Mouse (Mus musculus) natural killer cell, adult 2 months (primary cell): ENCODE measurements around the gene Faf2.
"Not testable (repeated sequence)": the region's sequence is repeated elsewhere in the genome, so short reads cannot be mapped to it uniquely, and the experiment has no call there.

Source experiments
- DNase-seq, 2 experiments: peaks; one replicate each; pipeline ENCODE4 v3.0.0; 2022; ENCODE audit warnings: low spot score in 2 of 2

Faf2 gene

DNA sequence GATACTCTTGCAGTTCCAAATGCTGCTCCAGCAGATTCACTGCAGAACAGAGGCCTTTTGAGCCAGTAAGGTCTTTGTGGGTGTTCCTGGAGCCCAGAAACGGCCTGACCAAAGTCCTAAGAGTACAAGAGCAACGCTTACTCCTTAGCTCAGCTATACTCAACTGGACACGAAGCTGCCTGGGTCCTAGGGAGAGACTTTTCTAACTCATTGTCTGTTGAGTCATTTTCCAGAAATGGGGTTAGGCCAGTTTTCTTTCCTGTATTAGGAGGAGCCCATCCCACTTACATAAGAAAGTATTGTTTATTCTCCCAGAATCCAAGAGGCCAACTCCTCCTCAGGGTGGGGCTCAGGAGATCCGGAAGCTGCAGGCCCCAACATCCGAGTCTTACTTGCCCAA is 16.2 kb upstream of the Faf2 start:
- DNase-seq, result no peak

DNA sequence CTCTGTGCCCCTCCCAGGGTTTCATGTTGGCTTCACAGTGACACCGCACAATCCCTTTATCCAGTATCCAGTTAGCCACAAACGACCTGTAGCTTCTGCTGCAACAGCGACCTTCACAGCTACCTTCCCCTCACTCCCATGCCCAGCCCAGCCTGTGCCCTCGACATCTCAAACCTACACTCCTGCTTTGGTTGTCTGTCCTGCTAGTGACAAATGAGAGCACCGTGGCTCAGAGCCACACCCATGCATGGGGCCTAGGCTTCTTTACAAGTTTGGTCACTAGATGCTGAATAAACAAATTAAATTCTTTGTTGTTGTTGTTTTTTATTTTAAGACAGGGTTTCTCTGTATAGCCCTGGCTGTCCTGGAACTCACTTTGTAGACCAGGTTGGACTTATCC is 14.4 kb upstream of the Faf2 start:
- no peak for DNase-seq

DNA sequence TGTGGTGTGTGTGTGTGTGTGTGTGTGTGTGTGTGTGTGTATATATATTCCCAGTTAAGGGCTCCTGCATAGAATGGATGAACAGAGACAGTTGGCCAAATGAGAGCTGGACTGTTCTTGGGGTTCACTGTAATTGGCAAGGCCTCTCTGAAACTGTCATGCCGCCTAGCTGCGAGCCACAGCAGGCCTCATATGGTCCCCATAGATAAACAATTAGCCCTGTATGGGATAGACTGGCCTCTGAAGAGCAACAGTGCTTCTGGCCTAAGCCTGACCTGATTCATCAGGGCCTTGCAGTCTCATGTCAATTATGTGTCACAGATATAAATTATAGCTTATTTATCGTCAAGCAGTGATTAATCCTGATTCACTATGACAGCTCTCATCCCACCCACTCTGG is 13.6 kb upstream of the Faf2 start:
- no peak for DNase-seq

DNA sequence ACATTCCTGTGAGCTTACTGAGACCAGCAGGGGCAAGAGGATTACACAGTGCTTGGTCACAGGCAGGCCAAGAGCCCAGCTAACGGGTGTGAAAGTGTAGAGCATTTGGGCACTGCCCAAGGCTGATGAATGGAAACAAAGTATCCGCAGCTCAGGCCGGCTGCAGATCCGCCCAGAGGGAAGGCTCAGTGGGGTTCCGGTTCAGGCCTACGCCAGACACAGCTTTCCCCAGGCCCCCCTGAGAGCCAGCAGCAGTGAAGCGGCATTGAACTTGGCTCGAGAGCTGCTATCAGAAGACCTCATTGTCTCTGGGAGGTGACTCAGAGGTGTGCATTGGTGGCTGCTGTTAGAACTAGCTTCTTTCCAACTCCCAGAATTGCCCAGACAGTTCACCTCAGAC is 12.9 kb upstream of the Faf2 start:
- DNase-seq, result no peak

DNA sequence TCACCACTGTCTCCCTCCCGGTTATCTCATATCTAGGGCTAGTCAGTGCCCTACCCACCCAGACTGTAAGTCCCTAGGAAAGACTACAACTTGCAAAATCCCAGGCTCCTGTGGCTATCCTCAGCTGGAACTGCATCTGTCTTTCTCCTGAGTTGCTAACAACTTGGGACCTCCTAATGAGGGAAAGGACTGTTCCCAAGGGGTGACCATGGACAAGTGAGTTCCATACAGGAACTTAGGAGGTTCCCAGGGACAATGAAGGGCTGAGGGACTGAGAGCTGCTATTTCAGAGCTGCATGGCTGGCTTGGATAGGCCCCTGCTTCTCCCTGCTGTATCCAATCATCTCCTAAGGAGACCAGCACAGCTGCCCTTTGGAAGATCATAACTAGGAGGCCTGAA is 12.3 kb upstream of the Faf2 start:
- no peak for DNase-seq

DNA sequence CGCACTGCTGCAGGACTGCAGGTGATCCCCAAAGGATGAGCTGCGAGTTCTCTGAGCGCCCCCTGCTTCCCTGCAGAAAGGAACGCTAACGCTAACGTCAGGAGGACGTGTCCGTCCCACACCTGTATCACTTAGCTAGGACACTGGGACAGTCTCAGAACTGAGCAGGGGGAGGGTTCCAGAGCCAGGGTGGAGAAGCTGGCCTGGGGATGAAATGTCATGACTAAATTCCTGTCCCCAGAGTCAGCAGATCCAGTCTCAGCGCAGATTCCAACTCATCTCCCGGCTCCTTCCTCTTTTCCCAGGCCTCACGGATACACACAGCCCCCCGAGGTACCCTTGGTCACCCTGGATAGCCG is 11.0 kb upstream of the Faf2 start:
- no peak for DNase-seq

DNA sequence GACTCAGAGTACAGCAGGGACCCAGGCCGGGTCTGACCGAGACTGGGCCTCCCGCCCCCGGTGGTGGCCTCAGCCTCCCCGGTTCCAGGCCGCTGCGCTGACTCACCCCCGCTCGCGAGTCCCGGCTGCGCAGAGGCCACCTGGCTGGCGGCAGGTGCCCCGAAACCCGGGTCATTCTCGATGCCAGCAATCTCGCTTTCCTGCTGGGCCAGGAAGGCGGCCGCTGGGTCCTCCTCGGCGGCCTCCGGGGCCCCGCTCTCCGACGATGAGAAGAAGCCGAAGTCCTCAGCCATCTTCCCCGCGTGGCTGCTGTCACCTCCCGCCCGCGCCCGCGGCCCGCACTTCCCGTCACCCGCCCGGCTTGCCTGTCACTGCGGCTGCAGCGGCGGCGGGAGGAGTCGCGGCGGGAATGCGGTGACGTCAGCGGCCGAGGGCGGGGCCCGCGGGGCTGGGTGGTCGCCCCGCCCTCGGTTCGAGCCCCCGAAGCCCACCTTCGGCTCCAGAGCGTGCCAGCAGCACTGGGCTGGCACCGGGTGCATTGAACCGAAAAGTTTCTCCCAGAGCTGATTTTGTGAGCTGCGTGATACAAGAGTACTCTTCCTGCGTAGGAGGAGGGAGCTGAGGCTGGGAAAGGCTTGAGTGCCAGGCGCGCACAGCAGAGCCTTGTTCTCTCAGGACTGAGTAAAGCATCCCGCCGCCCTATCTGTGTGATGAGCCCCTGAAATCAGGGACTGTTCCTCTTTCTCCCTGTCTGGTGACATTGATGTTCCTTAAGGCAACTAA is 10.4 kb upstream of the Faf2 start, which contains the start of gene Cltb:
TSS of gene Cltb (minus strand) at position 373 of the 783 bp plus-strand sequence.
- DNase-seq, result peak; percentile 64 to 76

DNA sequence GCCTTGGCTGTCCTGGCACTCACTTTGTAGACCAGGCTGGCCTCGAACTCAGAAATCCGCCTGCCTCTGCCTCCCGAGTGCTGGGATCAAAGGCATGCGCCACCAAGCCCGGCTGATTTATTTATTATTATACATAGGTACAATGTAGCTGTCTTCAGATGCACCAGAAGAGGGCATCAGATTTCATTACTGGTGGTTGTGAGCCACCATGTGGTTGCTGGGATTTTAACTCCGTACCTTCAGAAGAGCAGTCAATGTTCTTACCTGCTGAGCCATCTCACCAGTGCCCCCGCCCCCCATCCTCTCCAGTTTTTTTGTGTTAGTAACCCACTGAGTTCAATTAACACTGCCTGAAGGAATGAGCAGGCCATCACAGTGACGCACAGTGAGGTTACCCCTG is 8.4 kb upstream of the Faf2 start:
- not testable (repeated sequence) for DNase-seq

DNA sequence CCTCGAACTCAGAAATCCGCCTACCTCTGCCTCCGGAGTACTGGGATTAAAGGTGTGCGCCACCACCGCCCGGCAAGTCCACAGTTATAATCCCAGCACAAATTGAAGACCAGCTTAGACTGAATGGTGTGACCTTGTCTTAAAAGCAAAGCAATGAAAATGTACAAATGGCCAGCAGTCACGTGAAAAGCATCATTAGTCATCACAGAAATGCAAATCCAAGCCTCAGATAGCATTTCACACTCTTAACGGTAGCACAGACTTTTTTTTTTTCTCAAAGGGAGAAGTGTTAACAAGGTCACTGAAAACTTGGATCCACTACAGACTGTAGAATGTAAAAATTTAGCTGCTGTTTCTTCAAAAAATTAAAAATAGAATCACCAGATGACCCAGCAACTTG is 5.3 kb upstream of the Faf2 start:
- no peak for DNase-seq

DNA sequence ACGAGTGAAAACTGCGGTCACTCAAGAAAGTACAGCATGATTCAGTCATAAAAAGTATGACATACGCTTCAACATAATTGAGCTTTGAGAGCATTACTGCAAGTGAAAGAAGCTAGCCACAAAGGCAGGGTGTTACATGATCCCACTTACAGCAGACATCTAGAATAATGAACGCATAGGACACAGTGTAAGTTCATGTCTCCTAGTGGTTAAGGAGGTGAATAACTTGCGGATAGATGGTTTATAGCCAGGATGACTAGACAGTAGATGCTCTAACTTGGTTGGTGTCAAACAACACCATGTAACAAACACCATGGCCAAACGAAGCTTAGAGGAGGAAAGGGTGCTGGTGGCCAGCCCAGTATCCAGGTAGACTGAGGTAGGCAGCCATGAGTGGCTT is 4.6 kb upstream of the Faf2 start:
- DNase-seq, result no peak

DNA sequence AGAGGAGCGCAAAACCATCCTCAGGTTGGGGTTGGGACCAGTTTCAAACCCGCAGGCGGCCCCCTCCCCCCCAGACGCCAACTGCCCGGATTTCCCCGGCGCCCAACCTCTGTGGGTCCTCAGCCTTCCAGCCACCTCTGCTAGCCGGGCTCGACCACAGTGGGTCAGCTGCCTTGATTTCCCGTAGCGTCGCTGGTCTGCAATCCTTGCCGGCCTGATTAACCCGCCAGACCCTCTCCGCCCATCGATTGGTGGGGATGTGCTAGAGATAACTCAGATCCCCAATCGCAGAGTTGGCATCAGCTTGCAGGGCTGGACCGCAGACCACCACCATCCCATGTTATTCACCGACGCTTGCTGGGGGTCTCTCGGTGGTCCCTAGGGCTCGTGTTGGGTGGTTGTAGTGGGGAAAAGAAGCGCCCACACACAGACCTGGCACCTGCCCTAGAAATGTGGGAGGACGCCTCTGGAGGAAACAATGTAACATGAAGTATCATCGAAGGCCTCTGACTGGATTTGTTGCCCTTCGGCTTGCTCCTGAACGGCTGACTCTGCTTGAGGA is 457 bp downstream of the Faf2 start:
- DNase-seq, result no peak

DNA sequence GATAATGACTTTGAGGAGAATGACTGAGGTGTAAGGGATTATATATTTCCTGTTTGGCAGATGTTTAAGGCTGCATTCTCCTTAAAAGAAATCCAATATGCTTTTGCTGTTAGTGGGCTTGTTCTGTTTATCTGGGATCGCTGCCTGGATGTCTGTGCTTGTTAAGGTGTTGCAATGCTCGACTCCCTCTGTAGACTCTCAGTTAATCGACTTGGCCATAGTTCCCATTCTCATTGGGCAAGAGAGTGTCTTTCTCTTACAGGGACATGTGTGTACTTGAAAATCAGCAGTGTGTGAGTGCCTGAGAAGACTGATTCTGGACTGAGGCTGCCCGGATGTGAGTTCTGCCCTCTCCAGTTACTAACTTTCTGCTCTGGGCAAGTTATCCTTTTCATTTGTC is 7.5 kb downstream of the Faf2 start:
- no peak for DNase-seq

DNA sequence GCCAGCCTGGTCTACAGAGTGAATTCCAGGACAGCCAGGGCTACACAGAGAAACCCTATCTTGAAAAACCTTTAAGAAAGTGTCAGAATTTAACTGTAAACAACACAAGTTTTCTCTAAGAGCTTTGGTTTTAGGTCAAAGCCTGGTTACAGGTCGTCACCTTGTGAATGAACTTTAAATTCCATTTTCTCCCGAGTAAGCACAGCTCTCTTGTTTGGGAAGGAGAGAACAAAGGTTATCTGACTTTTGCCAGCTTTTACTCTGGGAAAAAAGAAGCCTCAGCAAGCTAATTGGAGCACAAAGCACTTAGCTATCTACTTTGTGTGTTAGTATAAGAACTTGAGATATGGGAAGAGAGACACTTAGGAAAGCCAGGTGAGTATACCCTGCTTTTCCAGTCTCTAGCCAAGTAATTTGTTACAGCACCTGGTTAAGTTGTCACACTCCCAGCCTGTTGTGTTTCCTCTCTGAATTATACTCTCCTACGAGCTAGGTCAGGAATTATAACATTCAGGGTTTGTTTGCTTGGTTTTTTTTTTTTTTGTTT is 11.2 kb downstream of the Faf2 start:
- no peak for DNase-seq

DNA sequence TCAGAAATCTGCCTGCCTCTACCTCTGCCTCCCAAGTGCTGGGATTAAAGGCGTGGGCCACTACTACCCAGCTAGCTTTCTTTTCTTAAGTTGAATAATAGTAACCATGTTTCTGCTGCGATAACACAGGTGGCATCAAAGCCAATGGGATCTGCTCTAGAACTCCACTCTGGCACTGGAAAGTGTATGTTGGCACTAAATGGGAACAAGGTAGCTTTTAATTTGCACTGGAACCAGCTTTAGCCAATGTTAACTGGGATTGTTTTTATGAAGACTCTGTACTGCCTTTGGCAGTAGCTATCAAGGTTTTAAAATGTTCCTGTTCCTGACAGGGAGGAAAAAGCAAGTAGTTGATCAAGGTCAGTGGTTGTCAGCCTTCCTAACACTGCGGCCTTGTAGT is 13.4 kb downstream of the Faf2 start:
- DNase-seq, result no peak

DNA sequence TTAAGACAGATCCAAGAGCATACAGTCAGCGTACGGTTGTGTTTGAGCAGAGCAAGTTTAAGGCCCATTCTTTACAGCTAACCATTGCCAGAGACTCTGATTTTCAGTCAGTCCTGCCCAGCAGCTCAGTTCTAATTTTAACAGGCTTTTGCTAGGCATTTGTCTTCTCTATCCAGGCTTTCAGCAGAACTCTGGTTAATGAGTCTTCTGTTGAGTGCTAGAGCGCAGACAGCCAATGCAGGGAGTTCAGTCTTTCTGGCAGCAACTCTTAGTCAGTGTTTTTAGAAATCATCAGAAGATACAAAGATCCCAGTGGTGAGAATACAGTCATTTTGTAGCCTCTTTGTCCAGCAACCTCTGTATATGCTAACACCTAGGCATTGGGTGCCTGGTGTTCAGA is 28.9 kb downstream of the Faf2 start:
- no peak for DNase-seq

DNA sequence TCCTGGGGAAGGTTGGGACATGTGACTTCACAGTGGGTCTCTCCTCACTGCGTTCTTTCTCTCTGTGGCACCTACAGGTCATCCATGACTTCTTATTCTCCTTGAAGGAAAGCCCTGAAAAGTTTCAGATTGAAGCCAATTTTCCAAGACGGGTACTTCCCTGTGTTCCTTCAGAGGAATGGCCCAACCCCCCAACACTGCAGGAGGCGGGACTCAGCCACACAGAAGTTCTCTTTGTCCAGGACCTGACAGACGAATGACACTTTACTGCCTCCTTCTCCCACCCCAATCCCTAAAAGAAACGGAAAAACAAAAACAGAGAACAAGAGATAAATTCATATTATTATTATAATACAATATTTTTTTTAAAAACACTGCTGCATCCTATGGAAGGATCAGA is 39.3 kb downstream of the Faf2 start:
- DNase-seq, result no peak

DNA sequence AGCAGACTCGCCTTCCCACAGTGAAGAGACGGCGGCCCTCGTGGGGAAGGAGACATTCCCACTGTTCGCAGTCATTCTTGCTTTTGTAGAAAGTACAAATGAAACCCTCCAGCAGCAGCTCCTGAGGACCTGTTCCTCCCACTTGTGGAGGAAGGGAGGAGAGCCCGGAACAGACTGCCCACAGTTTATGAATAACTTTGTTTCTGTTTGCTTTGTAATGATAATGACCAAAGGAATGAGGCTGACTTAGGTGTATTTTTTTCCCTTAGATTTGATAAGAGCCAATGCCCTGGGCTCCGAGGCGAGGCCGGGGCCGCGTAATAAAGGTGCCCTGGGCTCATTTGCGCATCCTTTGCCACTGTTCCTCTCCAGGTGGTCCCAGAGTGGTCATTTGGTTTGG is 39.8 kb downstream of the Faf2 start:
- no peak for DNase-seq

DNA sequence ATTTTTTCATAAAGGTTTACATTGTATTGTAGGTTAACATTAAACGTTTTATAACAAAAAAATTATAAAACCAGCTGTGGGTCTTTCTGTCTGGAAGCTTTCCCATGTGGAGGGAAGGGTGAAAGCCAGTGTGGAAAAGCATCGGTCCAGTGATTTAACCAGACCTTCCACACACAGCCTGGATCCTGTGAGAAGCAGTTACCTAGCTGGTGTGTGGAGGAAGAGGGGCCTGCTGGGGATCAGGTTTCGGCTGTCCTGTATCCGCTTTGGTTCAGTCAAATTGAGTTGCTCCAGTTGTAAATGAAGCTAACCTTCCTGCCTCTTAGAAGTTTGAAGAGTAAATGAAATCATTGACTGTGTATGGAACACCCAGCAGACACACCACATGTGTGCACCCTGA is 42.4 kb downstream of the Faf2 start:
- DNase-seq, result no peak

DNA sequence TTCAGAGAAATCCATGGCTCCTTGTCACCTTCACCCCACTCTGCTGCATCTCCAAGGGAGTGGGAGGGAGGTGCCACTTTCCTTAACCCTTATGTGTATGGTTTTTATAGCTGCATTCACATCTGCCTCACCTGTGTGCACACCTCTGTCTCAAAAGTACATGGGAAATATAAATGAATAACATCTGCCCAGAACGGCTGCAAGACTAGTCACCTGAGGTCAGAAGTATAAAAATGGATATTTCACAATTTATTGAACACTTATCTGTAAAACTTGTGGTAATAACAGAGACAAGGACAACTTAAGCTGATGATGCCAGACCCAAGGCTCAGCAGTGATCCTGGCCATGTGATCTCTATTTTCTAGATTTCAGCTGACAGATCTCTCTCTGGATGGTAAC is 42.9 kb downstream of the Faf2 start:
- no peak for DNase-seq

DNA sequence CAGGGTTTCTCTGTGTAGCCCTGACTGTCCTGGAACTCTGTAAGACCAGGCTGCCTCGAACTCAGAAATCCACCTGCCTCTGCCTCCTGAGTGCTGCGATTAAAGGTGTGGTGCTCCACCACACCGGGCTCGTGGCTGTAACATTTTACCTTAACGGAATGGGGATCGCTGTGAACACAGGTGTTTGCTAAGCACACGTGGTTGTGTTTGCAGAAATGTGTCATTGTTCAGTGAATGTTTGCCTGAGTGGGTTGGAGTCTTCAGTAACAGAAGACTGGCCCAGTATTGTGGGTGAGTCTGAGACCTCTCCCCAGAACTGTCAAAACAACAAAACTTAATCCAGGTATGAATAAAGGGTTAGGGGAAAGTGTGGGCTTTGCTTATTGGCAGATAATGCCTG is 43.5 kb downstream of the Faf2 start:
- no peak for DNase-seq

DNA sequence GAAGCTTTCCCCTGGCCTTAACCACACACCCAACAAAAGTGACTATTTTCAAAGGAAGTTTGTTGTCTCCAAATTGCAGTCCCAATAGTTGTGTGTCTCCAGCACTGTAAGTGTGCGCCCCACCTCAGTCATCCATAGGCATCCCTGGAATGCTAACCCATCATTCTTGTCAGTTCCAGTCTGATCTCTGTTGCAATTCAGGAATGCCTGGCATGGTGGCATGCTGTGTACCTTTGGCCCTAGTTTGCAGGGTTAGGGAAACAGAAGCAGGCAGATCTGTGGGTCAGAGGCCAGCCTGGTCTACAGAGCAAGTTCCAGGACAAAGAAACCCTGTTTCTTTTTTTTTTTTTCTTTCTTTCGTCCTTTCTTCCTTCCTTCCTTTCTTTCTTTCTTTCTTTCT is 48.9 kb downstream of the Faf2 start:
- DNase-seq, result no peak

DNA sequence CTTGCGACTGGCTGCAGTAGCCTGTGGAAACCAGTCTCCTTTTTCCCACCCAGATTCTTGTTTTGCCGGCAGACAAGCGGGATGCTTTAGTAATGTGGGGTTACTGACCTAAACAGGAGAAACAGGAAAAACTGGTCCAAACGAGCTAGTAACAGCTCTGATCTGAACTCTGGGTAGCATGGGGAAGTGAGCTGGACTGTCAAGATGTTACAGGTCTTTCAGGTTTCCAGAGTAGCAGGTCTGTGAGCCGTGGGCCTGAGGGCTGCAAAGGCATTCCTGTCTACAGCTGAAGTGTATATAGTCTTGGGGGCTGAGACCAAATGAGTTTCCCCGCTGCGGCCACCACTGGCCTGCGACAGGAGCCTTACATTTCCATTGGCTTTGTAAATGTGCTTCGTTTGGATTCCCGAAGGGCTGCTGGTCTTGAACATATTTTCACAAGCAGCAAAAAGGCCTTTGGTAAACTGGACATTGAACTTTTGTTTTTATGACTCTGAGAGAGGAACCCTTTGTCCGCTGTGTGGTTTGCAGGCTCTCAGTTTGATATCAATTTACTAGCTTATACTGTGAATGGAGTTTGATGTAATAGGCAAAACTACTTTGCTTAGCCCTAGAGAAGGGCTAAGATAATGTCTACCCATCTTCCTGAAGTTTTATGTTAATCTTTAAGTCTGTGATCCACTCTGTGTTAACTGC is 54.5 kb downstream of the Faf2 start:
- no peak for DNase-seq

DNA sequence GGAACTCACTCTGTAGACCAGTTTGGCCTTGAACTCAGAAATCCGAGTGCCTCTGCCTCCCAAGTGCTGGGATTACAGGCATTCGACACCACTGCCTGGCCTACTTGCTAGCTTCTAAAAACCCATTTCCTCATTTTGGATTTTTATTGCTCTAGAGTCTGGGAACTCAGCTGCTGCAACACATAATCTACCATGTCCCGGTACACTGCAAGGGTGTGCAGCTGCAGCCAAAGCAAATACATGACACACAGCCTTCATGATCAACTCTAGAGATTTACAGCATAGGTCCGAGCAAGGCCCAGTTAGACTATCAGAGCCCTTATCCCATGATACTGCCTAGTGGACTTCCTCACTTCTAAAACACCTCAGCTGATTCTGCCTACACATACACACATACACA is 56.7 kb downstream of the Faf2 start:
- DNase-seq, result no peak
